9 mouse cellular contexts compared by ENCODE assay signal in the genomic region with DNA sequence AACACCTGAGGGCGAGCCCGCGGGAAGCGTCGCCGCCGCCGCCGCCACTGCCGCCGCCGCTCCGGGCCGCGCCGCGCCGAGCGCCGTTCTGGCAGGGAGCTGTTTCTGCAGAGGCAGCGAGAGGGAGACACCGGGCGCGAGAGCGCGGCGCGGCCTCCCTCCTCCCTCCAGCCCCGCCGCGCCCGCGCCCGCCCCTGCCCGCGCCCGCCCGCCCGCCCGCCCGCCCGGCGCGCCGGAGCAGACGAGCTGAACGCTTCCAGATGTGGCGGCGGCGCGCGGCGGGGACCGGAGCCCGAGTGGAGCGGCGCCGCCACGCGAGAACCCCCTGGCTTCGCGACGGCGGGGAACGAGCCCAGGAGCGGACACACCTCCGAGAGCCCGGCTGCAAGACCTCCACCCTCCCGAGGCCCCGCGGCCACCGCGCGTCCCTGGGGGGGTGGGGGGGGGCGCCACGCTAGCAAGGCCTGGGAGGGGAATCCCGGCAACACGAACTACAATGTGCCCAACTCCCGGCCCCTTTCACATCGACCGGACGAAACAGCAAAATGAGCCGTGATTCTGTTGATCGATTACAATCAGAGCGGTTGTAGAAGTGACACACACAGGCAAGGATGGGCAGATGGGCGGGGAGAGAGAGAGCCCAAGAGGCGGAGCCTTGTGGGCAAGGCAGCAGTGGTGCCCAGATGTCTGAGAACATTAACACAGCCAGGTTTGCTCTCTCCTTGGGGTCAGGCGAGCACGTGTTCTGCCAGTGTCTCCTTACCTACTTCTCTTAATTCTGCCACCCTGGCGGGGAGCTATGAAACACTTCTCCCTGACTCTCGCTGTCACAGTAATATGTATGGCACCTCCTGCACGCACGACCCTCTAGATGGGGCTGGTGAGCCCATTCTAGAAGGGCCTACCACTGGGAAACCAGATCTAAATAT.
DNase-seq lines count a peak whose midpoint lies in the region; ATAC-seq lines count a peak whose summit lies in the region.
"Had no signal": no experiment of that assay in that cellular context is flagged by ENCODE, and none has a peak within 500 bp of the region (broad histone marks: within the 10 kb centered on the region; RNA-seq: fewer than 3 reads in every experiment).

No protein-coding gene starts in this region.

- WGBS in hindbrain, embryonic 12.5 days, result under 1% methylated on average over 42 of the region's 93 CpGs
- under 1% methylated on average over 47 of the region's 93 CpGs for WGBS in lung, embryonic 15.5 days

- H3K4me3 ChIP-seq in hindbrain, embryonic 12.5 days, result peak overlapping the region; percentile 58
- peak overlapping the region; percentile 68 for H3K4me3 ChIP-seq in lung, embryonic 15.5 days

- peaks cover 28% of the 10 kb centered on the region for H3K4me1 ChIP-seq in hindbrain, embryonic 12.5 days
- peaks cover 26% of the 10 kb centered on the region for H3K4me1 ChIP-seq in lung, embryonic 15.5 days

- peak overlapping the region; percentile 89 for H3K27ac ChIP-seq in hindbrain, embryonic 12.5 days
- H3K27ac ChIP-seq in lung, embryonic 15.5 days, result peak overlapping the region; percentile 84
- H3K27ac ChIP-seq: macrophage had no signal

- peak; percentile 49 for ATAC-seq in activated CD4-positive, CD25-positive, alpha-beta regulatory T cell, adult 4 months
- peak; percentile 85 for ATAC-seq in hindbrain, embryonic 12.5 days (ENCODE audit: low FRiP score)
- peak; percentile 74 for ATAC-seq in lung, embryonic 15.5 days (ENCODE audit: borderline replicate concordance, extremely low read depth, low FRiP score, low TSS enrichment)

- no peaks in the 10 kb centered on the region for H3K36me3 ChIP-seq in hindbrain, embryonic 12.5 days
- H3K36me3 ChIP-seq in lung, embryonic 15.5 days, result no peaks in the 10 kb centered on the region

- peaks cover 31% of the 10 kb centered on the region for H3K27me3 ChIP-seq in hindbrain, embryonic 12.5 days
- peaks cover 15% of the 10 kb centered on the region; the same call in 1 of the 2 replicates for H3K27me3 ChIP-seq in lung, embryonic 15.5 days

- H3K4me2 ChIP-seq in hindbrain, embryonic 12.5 days (replicated peaks), result peak overlapping the region; percentile 81
- peak overlapping the region; percentile 92 for H3K4me2 ChIP-seq in lung, embryonic 15.5 days

- H3K9me3 ChIP-seq in hindbrain, embryonic 12.5 days (replicated peaks), result no peaks in the 10 kb centered on the region
- H3K9me3 ChIP-seq in lung, embryonic 15.5 days, result no peaks in the 10 kb centered on the region

- peak; percentile 87 to 88 for DNase-seq in cerebellum, postnatal 10 days
- DNase-seq in frontal cortex, postnatal 25 days (ENCODE audit: low spot score in 2 of 2), result peak; percentile 57 to 61
- peak; percentile 74 to 81 for DNase-seq in layer of hippocampus, postnatal 10 days (ENCODE audit: low spot score in 2 of 2)
- peak; percentile 30 for DNase-seq in ovary, postnatal 10 days (ENCODE audit: low spot score)
- peak; percentile 81 for DNase-seq in thymus, postnatal 4 days

- peak overlapping the region; percentile 87 for H3K9ac ChIP-seq in hindbrain, embryonic 12.5 days
- peak overlapping the region; percentile 65 for H3K9ac ChIP-seq in lung, embryonic 15.5 days

Comparison
In these comparisons a context has a peak if more than half of its experiments do, and no peak if none do; other contexts are left out.
1. Peak in every context shown above with its lines: DNase-seq, ATAC-seq, H3K4me3 ChIP-seq and H3K27ac ChIP-seq.
2. DNase-seq: peak in every context shown above with its lines; median percentile 88 in cerebellum, postnatal 10 days; 81 in thymus, postnatal 4 days; 78 in layer of hippocampus, postnatal 10 days; 59 in frontal cortex, postnatal 25 days; 30 in ovary, postnatal 10 days.